Mouse (Mus musculus) MEL (cell line): ENCODE measurements at regions not wholly inside any gene's neighbourhood (a gene's known extent, or its start where the extent isn't known, plus 50 kb on each side); places are given as distances from the start of the nearest gene placed in this dataset.
A peak's percentile ranks its signal among the peaks of the same experiment; 100 is the strongest.

Experiments
- CHD2 ChIP-seq: IDR thresholded peaks from 2 replicates; pipeline ENCODE4 v1.6.1; 2011; ENCODE audit warnings: low read length, improper control_type of control experiment
- CTCF ChIP-seq, 3 experiments: IDR thresholded peaks in 2 of 3; conservative IDR thresholded peaks in 1 of 3; 2 replicates each; pipeline ENCODE4 v1.5.1; 2011 to 2012; ENCODE audit warnings: low read length in 3 of 3, low read depth in 2 of 3, mild to moderate bottlenecking in 2 of 3, improper control_type of control experiment in 1 of 3, inconsistent platforms in 1 of 3, mixed read lengths in 1 of 3, moderate library complexity in 1 of 3; ENCODE audit not compliant: control insufficient read depth in 1 of 3, insufficient read depth in 1 of 3, poor library complexity in 1 of 3, severe bottlenecking in 1 of 3
- EP300 ChIP-seq, 2 experiments: IDR thresholded peaks; 2 replicates each; pipeline ENCODE4 v1.6.1; 2011; ENCODE audit warnings: improper control_type of control experiment in 2 of 2, low read length in 2 of 2, low read depth in 1 of 2, mild to moderate bottlenecking in 1 of 2
- ETS1 ChIP-seq: IDR thresholded peaks from 2 replicates; pipeline ENCODE4 v1.6.1; 2012; ENCODE audit warnings: low read depth, mild to moderate bottlenecking, inconsistent platforms, low read length, improper control_type of control experiment, moderate library complexity
- MAX ChIP-seq: IDR thresholded peaks from 2 replicates; pipeline ENCODE4 v1.6.1; 2011; ENCODE audit warnings: low read length, improper control_type of control experiment
- MYC ChIP-seq: IDR thresholded peaks from 2 replicates; pipeline ENCODE4 v1.6.1; 2011; ENCODE audit warnings: low read depth, mild to moderate bottlenecking, low read length, improper control_type of control experiment, moderate library complexity
- RCOR1 ChIP-seq: IDR thresholded peaks from 2 replicates; pipeline ENCODE4 v1.6.1; 2012; ENCODE audit warnings: low read depth, mild to moderate bottlenecking, inconsistent platforms, low read length, improper control_type of control experiment
- TCF12 ChIP-seq: IDR thresholded peaks from 2 replicates; pipeline ENCODE4 v1.6.1; 2014; ENCODE audit warnings: low read depth, mild to moderate bottlenecking, inconsistent platforms, low read length, improper control_type of control experiment, moderate library complexity
- USF1 ChIP-seq: IDR thresholded peaks from 2 replicates; pipeline ENCODE4 v1.6.1; 2014; ENCODE audit warnings: low read depth, mild to moderate bottlenecking, inconsistent platforms, low read length, improper control_type of control experiment, moderate library complexity
- ZC3H11A ChIP-seq: IDR thresholded peaks from 2 replicates; pipeline ENCODE4 v1.6.1; 2012; ENCODE audit warnings: low read depth, mild to moderate bottlenecking, inconsistent platforms, low read length, improper control_type of control experiment
- ZNF384 ChIP-seq: IDR thresholded peaks from 2 replicates; pipeline ENCODE4 v1.6.1; 2012; ENCODE audit warnings: low read depth, mild to moderate bottlenecking, inconsistent platforms, low read length, improper control_type of control experiment

DNA sequence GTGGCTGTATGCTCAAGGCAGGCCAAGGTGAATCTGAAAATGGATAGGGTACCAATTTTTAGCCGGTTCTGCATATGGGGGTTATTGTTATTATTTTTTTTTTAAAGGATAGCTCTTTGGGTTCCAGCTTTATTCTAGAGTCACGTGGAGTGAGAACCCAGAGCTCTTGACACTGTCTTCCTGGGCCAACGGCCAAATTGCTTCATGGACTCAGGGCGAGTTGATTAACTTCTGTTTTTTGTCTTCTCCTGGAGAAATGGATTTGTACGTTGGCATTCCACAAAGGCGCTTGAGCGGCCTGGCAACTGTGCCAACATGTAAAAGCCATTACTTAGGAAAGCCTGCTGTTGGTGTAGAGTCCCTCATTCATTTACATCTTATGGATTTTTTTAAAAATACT lies 134.1 kb upstream of the Ubr2 start:
- TF ChIP-seq MAX (peak; percentile 79), ETS1 (peak; percentile 35; the same call in 1 of the 2 replicates), CHD2 (no peak), ZC3H11A (no peak), MYC (peak; percentile 52; the same call in 1 of the 2 replicates), ZNF384 (no peak), TCF12 (no peak), CTCF (IDR thresholded peaks at IDR 0.05 in 2 of 3, conservative IDR thresholded peaks at IDR 0.05 in 1 of 3; ENCODE audit: control insufficient read depth in 1 of 3, insufficient read depth in 1 of 3, low read depth in 2 of 3, low read length in 3 of 3, poor library complexity in 1 of 3, severe bottlenecking in 1 of 3) (no peak), EP300 (IDR thresholded peaks at IDR 0.05; ENCODE audit: low read depth in 1 of 2, low read length in 2 of 2) (no peak), RCOR1 (no peak), USF1 (peak; percentile 90)
